Mouse (Mus musculus) left cerebral cortex, adult 9 months (tissue): ENCODE data around the gene Rccd1.
"Not testable (repeated sequence)": the region's sequence is repeated elsewhere in the genome, so short reads cannot be mapped to it uniquely, and the experiment has no call there.

ENCODE experiments used
- DNase-seq, 2 experiments: peaks; one replicate each; pipeline ENCODE4 v3.0.0; 2022; ENCODE audit warnings: low spot score in 2 of 2

Rccd1 gene

GRCm38 (mm10) chr7:80346173-80346572, 21.9 kb upstream of the Rccd1 start:
- DNase-seq = no peak

GRCm38 (mm10) chr7:80343270-80344018, 19.2 kb upstream of the Rccd1 start:
- DNase-seq = no peak

GRCm38 (mm10) chr7:80342858-80343257, 18.6 kb upstream of the Rccd1 start, which contains the start of gene Hddc3:
Hddc3 (plus strand) TSS chr7:80343104.
- peak; percentile 85 to 97 for DNase-seq

- no peak for DNase-seq
Measured at GRCm38 (mm10) chr7:80341793-80342192, 17.5 kb upstream of the Rccd1 start.

- peak in 1 of 2 experiments; percentile 74 for DNase-seq
Measured at GRCm38 (mm10) chr7:80340793-80341192, 16.5 kb upstream of the Rccd1 start, which contains the start of gene Unc45a. Unc45a (minus strand) TSS chr7:80341005.

- peak; percentile 90 to 98 for DNase-seq
Measured at GRCm38 (mm10) chr7:80339793-80340628, 15.8 kb upstream of the Rccd1 start.

GRCm38 (mm10) chr7:80339371-80339770, 15.1 kb upstream of the Rccd1 start:
- no peak for DNase-seq

GRCm38 (mm10) chr7:80336932-80337331, 12.7 kb upstream of the Rccd1 start:
- no peak for DNase-seq

GRCm38 (mm10) chr7:80334848-80335247, 10.6 kb upstream of the Rccd1 start:
- no peak for DNase-seq

GRCm38 (mm10) chr7:80331433-80331832, 7.2 kb upstream of the Rccd1 start:
- no peak for DNase-seq

GRCm38 (mm10) chr7:80330278-80330677, 6.0 kb upstream of the Rccd1 start:
- no peak for DNase-seq

- no peak for DNase-seq
Measured at GRCm38 (mm10) chr7:80326076-80326475, 1.8 kb upstream of the Rccd1 start.

- DNase-seq = no peak
Measured at GRCm38 (mm10) chr7:80325292-80325868, 1.1 kb upstream of the Rccd1 start.

GRCm38 (mm10) chr7:80324816-80325119, 514 bp upstream of the Rccd1 start:
- DNase-seq = not testable (repeated sequence)

- DNase-seq = no peak
Measured at GRCm38 (mm10) chr7:80323336-80323735, 918 bp downstream of the Rccd1 start.

GRCm38 (mm10) chr7:80319846-80320496, 4.3 kb downstream of the Rccd1 start:
- DNase-seq = no peak

- DNase-seq = no peak
Measured at GRCm38 (mm10) chr7:80318670-80319069, 5.6 kb downstream of the Rccd1 start.

- no peak for DNase-seq
Measured at GRCm38 (mm10) chr7:80317439-80318115, 6.7 kb downstream of the Rccd1 start.

- DNase-seq = no peak
Measured at GRCm38 (mm10) chr7:80315733-80316132, 8.5 kb downstream of the Rccd1 start.

- no peak for DNase-seq
Measured at GRCm38 (mm10) chr7:80310771-80311170, 13.5 kb downstream of the Rccd1 start.

GRCm38 (mm10) chr7:80307766-80308165, 16.5 kb downstream of the Rccd1 start:
- DNase-seq = no peak
